Mouse (Mus musculus): ENCODE measurements around the gene Myo9a.

The Myo9a gene

DNA sequence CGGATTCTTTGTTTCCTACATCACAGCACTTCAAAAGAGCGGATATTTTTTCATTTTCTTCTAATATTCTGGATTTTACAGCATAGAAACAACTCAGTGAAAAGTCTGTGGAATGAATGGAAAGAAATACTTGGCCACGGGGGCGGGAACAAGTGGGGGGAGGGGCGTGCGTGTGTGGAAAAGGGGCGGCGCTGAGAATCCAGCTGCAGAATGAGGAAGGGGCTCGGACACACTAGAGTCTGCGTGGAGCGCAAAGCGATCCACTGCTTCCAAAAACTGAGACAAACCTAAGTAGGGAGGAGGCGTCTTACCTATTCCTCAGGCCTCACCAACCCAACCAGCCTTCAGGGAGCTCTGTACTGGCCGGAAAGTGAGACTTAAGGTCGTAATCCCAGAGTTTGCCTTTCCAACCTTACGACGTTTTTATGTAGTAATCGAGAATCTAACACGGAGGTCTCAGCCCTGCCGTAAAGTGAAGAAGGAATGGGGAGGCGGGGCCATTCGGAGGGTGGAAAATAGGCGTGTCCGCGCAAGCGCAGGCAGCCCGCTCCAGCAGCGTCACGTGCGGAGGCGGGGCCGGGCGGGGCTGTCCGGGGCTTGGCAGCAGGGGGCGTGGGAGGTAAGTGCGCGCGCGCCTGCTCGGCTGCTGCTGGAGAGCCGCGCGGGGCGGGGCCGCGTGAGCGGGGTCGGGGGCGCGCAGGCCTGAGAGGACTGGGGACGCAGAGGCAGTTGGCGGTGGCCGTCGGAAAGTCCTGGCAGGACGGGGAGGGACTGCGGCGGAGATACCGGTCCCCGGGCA lies at the start of gene Myo9a, which contains the start of gene Senp8:
TSS of gene Myo9a (plus strand) at position 630 of the 799 bp plus-strand sequence.
TSS of gene Senp8 (minus strand) at position 444 of the 799 bp plus-strand sequence.
- DNase-seq (ENCODE audit: low spot score in 2 of 2): peak; percentile 99

DNA sequence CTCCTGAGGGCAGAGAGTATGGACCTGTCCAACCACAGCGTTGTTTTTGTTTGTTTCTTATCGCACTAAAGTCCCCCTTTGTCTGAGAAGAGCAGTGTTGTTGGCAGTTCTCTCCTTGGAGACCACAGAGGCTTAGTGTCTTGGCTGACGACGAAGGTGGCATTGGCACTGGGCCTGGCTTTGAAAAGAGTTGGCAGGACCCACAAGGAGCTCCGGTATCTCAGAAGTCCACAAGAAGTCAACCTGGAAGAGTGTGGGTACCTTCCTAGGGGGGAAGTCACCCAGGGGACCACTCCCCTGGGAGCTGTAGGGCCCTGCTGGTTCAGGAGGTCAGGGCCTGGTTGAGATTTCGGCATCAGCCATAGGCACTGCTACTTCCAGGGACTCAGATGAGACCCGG lies 49.6 kb upstream of the Myo9a start:
- DNase-seq (ENCODE audit: low spot score in 2 of 2): no peak

DNA sequence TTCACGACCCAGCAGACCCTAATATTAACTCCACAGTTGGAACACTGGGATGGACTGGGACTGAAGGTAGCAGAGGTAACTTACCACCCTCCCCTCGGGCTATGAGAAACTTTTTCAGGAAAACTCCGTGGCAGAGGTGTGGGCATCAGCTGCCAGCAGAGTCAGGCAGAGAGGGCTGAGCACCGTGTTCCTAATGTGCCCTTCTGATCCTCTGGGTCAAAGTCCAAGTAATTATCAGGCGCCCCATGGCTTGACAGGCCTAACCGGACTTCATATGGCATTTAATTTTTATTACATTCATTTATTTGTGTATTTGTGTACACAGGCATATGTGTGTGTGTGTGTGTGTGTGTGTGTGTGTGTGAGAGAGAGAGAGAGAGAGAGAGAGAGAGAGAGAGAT lies 47.6 kb upstream of the Myo9a start:
- DNase-seq (ENCODE audit: low spot score in 2 of 2): no peak

DNA sequence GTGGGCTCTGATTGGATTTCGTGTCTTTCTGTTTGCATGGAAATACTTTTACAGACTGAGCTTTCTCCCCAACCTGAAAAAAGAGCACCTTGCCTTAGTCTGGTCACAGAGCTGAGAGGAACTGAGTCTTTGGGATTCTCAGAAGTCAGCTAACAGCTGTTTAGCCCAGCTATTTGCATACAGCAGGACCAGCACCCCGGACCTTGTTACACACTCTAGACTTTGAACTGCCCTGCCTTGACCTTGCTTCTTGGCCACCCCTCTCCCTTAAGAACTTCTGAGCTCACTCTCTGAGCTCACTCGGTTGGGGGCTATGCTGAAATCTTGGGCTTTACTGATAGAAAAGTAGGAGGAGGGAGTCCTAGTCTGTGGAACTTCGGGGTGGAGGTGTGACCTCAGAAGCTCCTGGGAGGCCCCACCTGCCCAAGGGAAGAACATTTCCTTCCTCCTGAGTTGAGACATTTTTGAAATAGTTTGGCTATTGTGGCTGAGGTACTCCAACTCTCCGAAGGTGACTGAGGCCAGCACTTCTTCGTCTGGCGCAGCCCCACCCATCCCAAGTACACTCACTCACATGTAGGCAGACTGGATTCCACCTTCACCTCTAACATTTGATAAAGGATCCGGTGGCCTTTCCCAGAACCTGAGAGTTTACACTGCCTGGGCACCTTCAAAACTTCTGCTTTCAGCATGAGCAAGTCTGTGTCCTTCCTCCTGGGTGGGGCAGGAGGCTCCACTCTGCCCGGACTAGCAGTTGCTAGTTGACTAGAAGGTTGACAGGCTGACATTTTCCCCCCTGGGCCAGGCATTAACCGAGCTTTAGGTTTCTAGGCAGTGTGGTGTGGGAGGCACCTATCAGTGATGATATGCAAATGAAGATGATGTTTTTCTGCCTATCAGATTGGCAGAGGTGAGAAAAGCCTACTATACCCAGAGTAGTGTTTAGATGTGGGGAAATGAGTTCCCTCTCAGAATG lies 43.6 kb upstream of the Myo9a start:
- no peak for DNase-seq (ENCODE audit: low spot score in 2 of 2)

DNA sequence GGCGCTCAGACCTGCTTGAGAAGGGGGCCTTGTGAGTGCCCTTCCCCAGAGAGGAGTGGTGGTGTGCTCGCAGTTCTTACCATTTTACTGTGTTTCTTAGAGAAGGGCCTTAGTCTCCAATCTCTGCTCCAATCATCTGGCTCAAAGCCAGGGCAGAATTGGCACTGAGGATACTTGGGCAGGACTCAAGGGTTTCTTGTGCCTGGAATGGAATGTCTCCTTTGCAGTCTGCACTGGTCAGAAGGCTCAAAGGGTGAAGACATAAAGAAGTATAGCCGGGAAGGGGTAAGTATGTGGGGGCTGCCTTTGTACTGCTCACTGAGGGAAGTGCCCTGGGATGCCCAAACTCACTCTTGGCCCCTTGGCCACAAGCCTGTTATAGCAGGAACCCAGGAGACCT lies 41.5 kb upstream of the Myo9a start:
- no peak for DNase-seq (ENCODE audit: low spot score in 2 of 2)

DNA sequence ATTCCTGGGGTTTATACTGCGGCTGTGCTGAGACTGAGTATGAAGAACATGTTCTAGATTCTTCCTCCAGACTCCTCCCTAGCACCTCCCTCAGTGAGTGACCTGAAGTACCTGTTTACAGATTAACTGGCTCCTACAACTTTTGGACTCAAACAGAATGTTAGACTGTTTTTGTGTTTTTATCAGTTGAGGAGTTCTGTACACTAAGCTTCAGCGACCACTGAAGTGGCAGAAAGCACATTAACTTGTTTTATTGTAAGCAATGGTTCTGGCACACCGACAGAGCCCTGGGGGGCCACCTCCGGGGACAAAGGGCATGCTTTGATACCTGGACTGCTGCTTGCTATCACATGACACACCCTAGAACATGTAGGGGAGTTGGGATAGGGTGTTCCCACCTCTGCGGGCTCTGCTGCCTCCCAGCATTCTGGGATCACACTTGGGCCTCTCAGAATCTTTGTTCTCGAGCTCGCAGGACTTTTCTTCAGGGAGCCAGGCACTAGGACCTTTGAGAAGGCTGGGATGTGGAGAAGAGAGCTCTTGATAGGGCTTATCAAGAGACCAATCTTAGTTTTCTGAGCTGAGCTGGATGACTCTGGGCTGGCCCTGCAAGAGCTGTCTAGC lies 34.3 kb upstream of the Myo9a start:
- DNase-seq (ENCODE audit: low spot score in 2 of 2): no peak

DNA sequence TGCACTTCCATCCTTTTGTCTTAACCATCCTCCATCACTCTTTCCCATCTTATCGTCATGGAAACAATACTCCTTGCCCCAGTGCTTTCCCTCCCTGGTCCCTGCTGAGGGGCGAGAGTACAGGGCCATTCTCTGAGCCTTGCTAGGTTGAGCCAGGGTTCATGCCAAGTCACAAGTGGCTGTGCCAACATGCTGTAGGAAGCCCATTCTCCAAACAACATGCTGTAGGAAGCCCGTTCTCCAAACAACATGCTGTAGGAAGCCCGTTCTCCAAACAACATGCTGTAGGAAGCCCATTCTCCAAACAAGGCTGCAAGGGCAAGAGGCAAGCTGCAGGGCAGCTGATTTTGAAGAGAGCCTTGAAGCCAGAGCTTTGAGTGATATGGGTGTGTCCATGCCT lies 32.5 kb upstream of the Myo9a start:
- no peak for DNase-seq (ENCODE audit: low spot score in 2 of 2)

DNA sequence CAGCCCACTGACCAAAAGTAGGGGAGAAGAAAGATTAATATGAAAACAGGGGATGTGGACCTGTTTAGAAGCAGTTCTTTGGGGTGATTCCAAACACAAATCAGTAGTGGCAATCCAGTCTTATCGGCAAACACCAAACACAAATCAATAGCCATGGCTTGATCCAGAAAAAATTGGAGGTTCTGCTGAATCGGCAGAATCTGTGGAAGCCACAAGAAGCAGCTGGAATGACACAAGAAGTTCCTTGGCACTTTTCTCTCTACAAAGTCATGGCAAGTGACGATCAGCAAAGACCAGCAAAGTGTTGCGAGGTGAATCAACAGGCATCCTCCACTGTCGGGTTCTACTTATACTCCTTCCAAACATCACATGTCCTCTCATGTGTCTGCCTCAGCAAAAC lies 29.6 kb upstream of the Myo9a start:
- no peak for DNase-seq (ENCODE audit: low spot score in 2 of 2)

DNA sequence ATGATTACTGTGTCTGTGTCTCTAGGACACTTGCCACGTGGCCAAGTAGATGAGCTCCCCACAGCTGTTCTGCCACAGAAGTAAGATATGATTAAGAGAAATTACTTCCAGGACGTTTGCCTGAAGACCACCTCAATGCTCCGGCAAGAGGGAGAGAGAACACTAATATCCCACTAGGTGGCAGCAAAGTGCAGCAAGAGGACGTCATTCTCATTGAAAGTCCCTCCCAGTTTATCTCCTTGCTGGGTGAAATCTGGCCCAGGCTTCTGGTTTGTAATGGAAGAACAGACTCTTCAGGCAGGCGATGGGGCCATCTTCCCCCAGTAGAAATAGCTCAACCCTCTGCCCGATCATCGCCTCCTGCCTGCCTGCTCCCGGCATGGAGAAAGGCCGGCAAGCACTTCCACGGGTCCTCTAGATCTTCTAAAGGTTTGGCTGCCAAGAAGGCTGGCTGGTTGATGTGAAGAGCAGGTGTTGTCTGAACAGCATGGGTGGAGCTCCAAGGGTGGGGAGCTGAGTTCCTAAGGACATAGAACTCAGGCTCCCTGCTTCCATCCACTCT lies 27.5 kb upstream of the Myo9a start:
- DNase-seq (ENCODE audit: low spot score in 2 of 2): peak; percentile 15 to 41

DNA sequence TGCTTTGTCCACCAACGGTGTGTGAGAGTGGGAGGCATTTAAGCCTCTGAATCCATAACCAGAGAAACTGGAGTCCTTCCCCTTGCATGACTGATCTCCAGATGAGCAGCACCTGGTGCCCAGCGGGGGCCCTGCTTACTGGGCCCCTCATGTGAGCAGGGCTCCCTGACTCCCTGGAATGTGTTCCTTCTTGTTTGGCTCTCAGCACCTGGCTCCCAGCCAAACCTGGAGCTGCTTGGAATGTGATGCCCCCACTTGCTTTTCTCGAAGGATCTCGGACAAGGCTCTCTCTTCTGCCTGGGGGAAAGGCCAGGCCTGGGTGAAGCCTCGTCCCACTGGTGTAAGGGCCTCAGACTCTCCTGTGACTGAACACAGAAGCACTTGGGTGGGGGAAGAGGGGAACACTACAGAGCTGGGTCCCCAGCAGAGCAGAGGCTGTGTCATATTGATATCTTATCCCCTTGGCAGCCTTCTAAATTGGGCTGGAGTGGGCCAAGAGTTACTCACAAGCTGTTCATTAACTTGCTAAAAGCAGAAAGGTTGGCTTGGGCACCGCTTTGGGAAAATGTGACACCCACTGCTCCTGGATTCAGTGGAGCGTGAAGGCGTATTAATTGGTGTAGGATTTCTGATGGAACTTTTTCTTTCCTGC lies 26.8 kb upstream of the Myo9a start:
- no peak for DNase-seq (ENCODE audit: low spot score in 2 of 2)

DNA sequence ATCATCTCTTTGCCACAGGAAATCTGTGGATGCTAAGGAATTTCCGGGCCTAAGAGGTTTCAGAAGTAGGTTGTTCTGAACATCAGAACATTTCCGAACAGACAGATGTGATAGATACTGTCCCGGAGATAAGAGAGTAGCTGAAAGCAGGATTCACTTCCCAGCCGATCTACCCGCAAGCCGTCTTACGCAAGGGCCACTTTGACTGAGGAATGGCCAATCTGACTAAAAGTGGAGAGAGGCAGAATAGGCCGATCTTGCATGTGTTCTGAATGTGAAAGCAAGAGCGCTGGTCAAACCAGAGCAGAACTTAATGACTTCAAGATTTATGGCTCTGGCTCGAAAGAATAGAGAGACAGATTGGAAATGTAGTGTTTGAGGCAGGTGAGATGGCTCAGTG lies 25.2 kb upstream of the Myo9a start:
- no peak for DNase-seq (ENCODE audit: low spot score in 2 of 2)

DNA sequence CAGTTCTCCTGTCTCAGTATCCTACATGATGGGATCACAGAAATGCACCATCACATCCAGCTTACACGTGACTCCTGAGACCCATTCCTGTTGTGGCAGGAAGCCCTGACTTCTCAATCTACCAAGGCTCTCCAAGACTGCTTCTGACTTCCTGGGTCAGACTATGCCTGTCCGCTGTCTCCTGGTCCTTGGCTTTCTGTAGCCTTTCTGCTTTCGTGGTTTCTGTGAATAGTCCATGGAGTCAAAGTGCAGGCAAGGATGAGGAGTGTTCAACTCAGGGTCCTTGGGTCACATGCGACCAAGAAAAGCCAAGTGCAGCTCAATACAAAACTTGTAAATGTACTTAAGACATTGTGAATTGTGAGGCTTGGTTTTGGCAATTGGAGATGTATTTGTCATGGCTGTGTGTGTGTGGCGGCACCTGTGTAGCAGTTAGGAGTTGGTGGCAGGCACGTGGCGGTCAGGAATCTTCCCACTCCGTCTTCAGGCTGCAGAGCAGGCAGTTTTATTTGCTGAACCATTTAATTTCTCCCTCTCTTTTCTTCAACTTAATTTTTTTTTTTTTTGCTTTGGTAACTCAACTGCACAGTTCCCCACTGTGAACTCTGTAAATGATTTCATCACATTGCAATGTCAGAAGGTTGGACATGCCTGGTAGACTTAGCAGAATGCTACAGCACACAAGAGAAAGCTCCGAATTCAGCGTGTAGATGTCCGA lies 23.0 kb upstream of the Myo9a start:
- no peak for DNase-seq (ENCODE audit: low spot score in 2 of 2)

DNA sequence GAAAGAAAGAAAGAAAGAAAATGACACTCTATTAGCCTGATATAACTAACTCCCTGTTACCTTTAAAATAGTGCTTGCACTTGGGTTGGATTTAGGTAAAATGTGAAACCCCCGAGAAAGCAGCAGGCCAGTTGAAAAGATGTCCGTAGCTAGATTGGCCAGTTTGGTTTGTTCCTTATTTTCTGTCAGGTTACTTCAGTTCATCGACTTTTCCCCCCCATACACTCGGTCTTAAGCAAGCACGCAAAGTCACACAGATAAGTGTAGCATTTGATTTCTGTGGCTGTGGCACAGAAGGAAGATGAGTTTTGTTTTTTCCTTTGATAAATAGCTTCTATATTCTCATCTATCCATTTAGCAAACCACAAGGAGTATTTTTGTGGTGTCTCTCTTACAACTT lies 19.6 kb upstream of the Myo9a start:
- no peak for DNase-seq (ENCODE audit: low spot score in 2 of 2)

DNA sequence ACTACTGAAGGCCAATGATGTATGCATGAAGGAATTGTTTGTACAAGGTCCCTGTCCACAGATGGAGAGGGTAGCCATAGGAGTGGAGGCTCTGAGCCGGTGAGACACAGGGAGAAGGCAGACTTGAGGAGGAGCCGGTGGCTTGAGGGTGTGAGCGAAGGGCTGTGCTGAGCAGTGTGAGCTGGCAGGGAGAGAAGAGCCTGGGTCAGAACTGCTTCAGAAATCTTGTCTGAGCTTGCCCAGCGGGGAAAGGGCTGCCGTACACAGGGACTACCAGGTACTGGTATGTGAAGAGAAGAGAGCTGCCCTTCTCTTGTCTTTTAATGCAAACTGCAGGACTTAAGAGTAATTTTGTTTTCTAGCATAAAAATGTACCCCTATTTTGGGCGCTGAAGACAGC lies 17.6 kb upstream of the Myo9a start:
- no peak for DNase-seq (ENCODE audit: low spot score in 2 of 2)

DNA sequence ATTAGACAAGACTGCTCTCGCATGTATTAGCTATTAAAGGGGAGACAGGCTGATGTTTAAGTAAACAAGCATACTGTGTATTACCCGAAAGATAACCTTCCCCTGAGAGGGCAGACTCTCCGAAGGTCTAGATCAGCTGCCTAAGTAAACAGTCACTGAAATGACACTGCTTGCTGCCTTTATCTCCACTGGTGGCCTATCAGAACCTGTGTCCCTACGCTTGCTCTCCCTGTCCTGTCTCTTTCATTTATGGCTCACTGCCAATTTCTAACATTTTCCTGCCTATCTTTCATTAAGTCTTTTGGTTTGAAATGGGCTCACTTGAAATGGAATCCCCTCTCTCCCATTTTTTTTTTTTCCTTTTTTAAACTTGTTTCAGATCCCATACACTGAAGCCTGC lies 15.3 kb upstream of the Myo9a start:
- no peak for DNase-seq (ENCODE audit: low spot score in 2 of 2)

DNA sequence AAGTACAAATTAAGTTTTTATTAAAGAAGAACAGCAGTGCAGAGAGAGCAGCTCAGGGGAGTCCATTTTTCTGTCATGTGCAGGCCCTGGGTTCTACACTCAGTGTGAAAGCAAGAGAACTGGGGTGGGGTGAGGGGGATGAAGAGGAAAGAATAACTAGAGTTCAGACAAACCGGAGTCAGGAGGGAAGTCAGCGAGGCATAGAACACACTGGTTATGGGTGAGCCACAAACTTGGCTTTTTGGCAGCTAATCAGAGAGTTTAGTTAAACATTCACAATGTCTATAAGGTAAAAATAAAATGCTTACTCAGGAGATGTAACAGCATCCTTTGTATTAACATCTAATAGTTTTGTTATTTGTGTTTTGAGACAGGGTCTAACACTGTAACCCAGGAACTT lies 10.1 kb upstream of the Myo9a start:
- DNase-seq (ENCODE audit: low spot score in 2 of 2): no peak

DNA sequence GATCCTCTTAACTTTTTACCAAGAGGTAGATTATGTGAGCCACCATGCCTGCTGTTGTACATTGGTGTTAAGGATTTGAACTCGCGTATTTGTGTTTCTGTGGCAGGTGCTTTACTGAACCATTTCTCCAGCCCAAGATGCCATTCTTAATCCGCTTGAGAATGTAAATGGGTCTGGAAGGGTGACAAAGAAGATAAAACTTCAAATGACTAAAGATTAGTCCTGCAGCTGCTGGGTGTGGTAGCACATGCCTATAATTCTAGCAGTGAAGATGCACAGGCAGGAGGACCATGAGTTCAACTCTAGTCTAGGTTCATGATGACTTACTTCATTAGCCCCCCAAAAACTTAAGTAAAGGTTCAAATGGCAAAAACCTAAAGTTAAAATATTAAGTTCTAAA lies 6.8 kb upstream of the Myo9a start:
- no peak for DNase-seq (ENCODE audit: low spot score in 2 of 2)

DNA sequence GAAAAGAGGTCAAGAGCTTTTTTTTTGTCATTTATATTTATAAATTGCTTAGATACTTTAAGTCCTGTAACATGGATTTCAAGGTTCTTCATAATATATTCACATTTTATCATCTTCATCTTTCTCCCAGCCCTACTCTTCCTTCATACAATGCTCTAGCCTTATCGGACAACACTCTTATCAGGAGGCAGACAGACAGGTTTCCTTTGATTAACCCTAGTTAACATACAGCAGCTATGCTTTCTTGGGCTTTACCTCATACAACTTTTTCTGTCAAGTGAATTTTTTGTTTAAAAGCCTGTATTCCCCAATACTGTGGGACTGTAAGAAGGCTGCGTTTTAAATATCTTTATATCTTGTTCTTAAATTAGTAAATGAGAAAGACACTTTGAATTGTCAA lies 2.3 kb upstream of the Myo9a start:
- DNase-seq (ENCODE audit: low spot score in 2 of 2): no peak

DNA sequence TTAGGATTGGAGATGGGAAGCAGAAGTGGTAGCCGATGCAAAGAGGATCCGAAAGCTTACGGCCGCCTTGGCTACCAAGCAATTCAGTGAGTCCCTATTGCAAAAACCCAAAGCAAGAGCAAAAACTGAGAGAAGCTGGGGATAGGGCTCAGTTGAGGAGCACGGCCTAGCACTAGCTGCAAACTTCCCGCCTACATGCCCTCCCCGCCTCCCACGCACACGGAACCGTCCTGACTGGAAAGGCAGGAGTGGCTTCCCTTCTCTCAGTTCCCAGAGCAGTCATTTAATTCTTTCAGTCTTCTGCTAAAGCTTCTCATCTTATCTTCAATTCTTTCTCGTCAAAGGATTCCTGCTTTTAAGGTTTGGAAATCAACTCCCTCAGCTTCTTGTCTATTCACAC lies 1.7 kb upstream of the Myo9a start:
- DNase-seq (ENCODE audit: low spot score in 2 of 2): no peak

DNA sequence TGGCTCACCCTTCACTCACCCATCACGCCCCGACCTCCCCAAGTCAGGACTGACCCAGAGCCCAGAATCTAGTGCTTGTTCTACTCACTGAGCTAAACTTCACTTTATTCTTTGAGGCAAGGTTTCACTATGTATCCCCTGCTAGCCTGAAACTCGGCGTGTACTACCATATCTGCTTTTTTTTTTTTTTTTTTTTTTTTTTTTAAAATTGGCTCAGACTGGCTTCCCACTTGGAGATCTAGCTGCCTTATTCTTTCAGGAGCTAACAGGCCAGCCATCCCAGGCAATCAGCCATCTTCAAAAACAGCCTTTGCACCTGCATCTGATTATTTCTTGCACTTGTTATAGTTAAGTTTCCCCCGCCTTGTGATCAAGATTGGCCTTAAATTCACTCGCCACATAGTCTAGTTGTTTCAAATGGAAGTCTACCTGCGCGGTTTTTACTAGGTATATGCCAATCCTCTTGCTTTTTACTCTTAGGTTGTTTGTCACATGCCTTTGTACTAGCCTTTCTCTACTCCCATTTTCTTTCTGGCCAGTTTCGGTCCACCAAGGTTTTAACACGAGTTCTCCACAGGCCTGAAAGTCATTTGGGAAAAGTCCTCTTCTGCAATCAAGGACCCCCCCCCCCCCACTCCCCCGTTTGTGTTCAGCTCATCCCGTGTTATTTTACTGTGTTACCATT lies 973 bp upstream of the Myo9a start:
- no peak for DNase-seq (ENCODE audit: low spot score in 2 of 2)
